Mouse (Mus musculus): ENCODE measurements around the gene Olfr1396. TPM values are rescaled to one million over a fixed set of nuclear protein-coding genes. Genes with fewer than 3 reads are reported as not detected.
"Not testable (repeated sequence)": the region's sequence is repeated elsewhere in the genome, so short reads cannot be mapped to it uniquely, and the experiment has no call there.

Gene Olfr1396
- total and polyA plus RNA-seq, 2 experiments from 2014 or later, result not detected

GRCm38 (mm10) chr11:49077012-49077411 lies 37.7 kb downstream of the Olfr1396 start:
- Histone ChIP-seq H3K27ac (no peak overlapping the region), H3K4me1 (ENCODE audit: insufficient read depth, low read length) (no peaks in the 10 kb centered on the region), H3K27me3 (ENCODE audit: insufficient read depth, low read length) (no peaks in the 10 kb centered on the region), H3K9ac (replicated peaks; ENCODE audit: low read length) (no peak overlapping the region), H3K9me3 (ENCODE audit: low read length) (no peaks in the 10 kb centered on the region), H3K4me2 (ENCODE audit: low read depth, low read length) (no peak overlapping the region), H3K36me3 (ENCODE audit: insufficient read depth, low read length) (no peaks in the 10 kb centered on the region), H3K4me3 (ENCODE audit: low read length) (no peak overlapping the region)
- ATAC-seq (no peak), DNase-seq (ENCODE audit: low spot score) (no peak)
- WGBS, result 72% methylated on average over 1 of the region's 1 CpGs
- TF ChIP-seq CTCF (IDR thresholded peaks at IDR 0.05; ENCODE audit: low read depth), result no peak

GRCm38 (mm10) chr11:49076001-49076757 lies 38.5 kb downstream of the Olfr1396 start, which contains the start of gene Ifi47:
Gene Ifi47, plus strand, starts transcription at chr11:49076587.
- WGBS, result 74% methylated on average over 6 of the region's 6 CpGs

GRCm38 (mm10) chr11:49068358-49068757 lies 46.3 kb downstream of the Olfr1396 start:
- no peak for ATAC-seq
- H3K36me3 ChIP-seq (ENCODE audit: insufficient read depth, low read length), result no peaks in the 10 kb centered on the region
- 89% methylated on average over 1 of the region's 1 CpGs for WGBS

More at GRCm38 (mm10) chr11:49076001-49076757, 38.5 kb downstream of the Olfr1396 start, which contains the start of gene Ifi47:
- not testable (repeated sequence) for H3K36me3 ChIP-seq (ENCODE audit: insufficient read depth, low read length); H3K27me3 ChIP-seq (ENCODE audit: insufficient read depth, low read length); H3K27ac ChIP-seq; H3K4me2 ChIP-seq (ENCODE audit: low read depth, low read length); H3K9me3 ChIP-seq (ENCODE audit: low read length); H3K4me3 ChIP-seq (ENCODE audit: low read length); H3K4me1 ChIP-seq (ENCODE audit: insufficient read depth, low read length); H3K9ac ChIP-seq (replicated peaks; ENCODE audit: low read length); ATAC-seq; DNase-seq (ENCODE audit: low spot score)

GRCm38 (mm10) chr11:49063713-49064469 lies 50.8 kb downstream of the Olfr1396 start, which contains the start of gene Tgtp2:
Gene Tgtp2, minus strand, starts transcription at chr11:49064206.
- not testable (repeated sequence) for H3K4me2 ChIP-seq (ENCODE audit: low read depth, low read length); DNase-seq (ENCODE audit: low spot score); ATAC-seq; H3K27me3 ChIP-seq (ENCODE audit: insufficient read depth, low read length); H3K4me1 ChIP-seq (ENCODE audit: insufficient read depth, low read length); H3K9ac ChIP-seq (replicated peaks; ENCODE audit: low read length); H3K36me3 ChIP-seq (ENCODE audit: insufficient read depth, low read length); H3K4me3 ChIP-seq (ENCODE audit: low read length); H3K27ac ChIP-seq; H3K9me3 ChIP-seq (ENCODE audit: low read length)
- 83% methylated on average over 5 of the region's 5 CpGs for WGBS

More at GRCm38 (mm10) chr11:49068358-49068757, 46.3 kb downstream of the Olfr1396 start:
- Histone ChIP-seq H3K4me2 (ENCODE audit: low read depth, low read length) (no peak overlapping the region), H3K27me3 (ENCODE audit: insufficient read depth, low read length) (no peaks in the 10 kb centered on the region), H3K9ac (replicated peaks; ENCODE audit: low read length) (no peak overlapping the region), H3K4me3 (ENCODE audit: low read length) (no peak overlapping the region), H3K27ac (no peak overlapping the region), H3K9me3 (ENCODE audit: low read length) (no peaks in the 10 kb centered on the region), H3K4me1 (ENCODE audit: insufficient read depth, low read length) (no peaks in the 10 kb centered on the region)
- no peak for TF ChIP-seq CTCF (IDR thresholded peaks at IDR 0.05; ENCODE audit: low read depth)
- no peak for DNase-seq (ENCODE audit: low spot score)

GRCm38 (mm10) chr11:49061865-49062264 lies 52.8 kb downstream of the Olfr1396 start:
- not testable (repeated sequence) for H3K4me3 ChIP-seq (ENCODE audit: low read length); H3K9ac ChIP-seq (replicated peaks; ENCODE audit: low read length); H3K27me3 ChIP-seq (ENCODE audit: insufficient read depth, low read length); H3K4me2 ChIP-seq (ENCODE audit: low read depth, low read length); H3K27ac ChIP-seq; H3K36me3 ChIP-seq (ENCODE audit: insufficient read depth, low read length); ATAC-seq; H3K9me3 ChIP-seq (ENCODE audit: low read length); DNase-seq (ENCODE audit: low spot score); H3K4me1 ChIP-seq (ENCODE audit: insufficient read depth, low read length)
- 77% methylated on average over 2 of the region's 2 CpGs for WGBS

GRCm38 (mm10) chr11:49060061-49060460 lies 54.6 kb downstream of the Olfr1396 start:
- not testable (repeated sequence) for H3K4me1 ChIP-seq (ENCODE audit: insufficient read depth, low read length); H3K9ac ChIP-seq (replicated peaks; ENCODE audit: low read length); ATAC-seq; H3K36me3 ChIP-seq (ENCODE audit: insufficient read depth, low read length); H3K4me3 ChIP-seq (ENCODE audit: low read length); DNase-seq (ENCODE audit: low spot score); H3K4me2 ChIP-seq (ENCODE audit: low read depth, low read length); H3K27me3 ChIP-seq (ENCODE audit: insufficient read depth, low read length); H3K9me3 ChIP-seq (ENCODE audit: low read length); H3K27ac ChIP-seq
- WGBS, result 37% methylated on average over 2 of the region's 3 CpGs

Other genes starting within 250 kb of the Olfr1396 start
- 5.8 and 6.0 TPM in 2 replicates for gene Irgm1, start 243.2 kb downstream of the Olfr1396 start, total RNA-seq (2014; rRNA removed)
- 6.3 and 8.2 TPM in 2 replicates for gene Irgm1, start 243.2 kb downstream of the Olfr1396 start, polyA plus RNA-seq (2015; fragmentation: Nextera tagmentation; extraction: Ambion mirVana)
- gene Gm5431, start 212.7 kb downstream of the Olfr1396 start, total RNA-seq (2014; rRNA removed), result 0.10 and 0.18 TPM in 2 replicates
- 0.08 and 0.28 TPM in 2 replicates for gene Gm5431, start 212.7 kb downstream of the Olfr1396 start, polyA plus RNA-seq (2015; fragmentation: Nextera tagmentation; extraction: Ambion mirVana)
- 0.32 and 0.37 TPM in 2 replicates for gene Psme2b, start 168.7 kb downstream of the Olfr1396 start, total RNA-seq (2014; rRNA removed)
- gene Psme2b, start 168.7 kb downstream of the Olfr1396 start, polyA plus RNA-seq (2015; fragmentation: Nextera tagmentation; extraction: Ambion mirVana), result 1.4 and 1.7 TPM in 2 replicates
- gene Olfr56, start 136.0 kb downstream of the Olfr1396 start, total RNA-seq (2014; rRNA removed), result 0.16 TPM in 1 of 2 replicates, not detected in the other
- 0.08 TPM in 1 of 2 replicates, not detected in the other for gene Olfr56, start 136.0 kb downstream of the Olfr1396 start, polyA plus RNA-seq (2015; fragmentation: Nextera tagmentation; extraction: Ambion mirVana)
- 0.75 and 0.84 TPM in 2 replicates for gene 9930111J21Rik1, start 135.5 kb downstream of the Olfr1396 start, total RNA-seq (2014; rRNA removed)
- 0.20 and 0.40 TPM in 2 replicates for gene 9930111J21Rik1, start 135.5 kb downstream of the Olfr1396 start, polyA plus RNA-seq (2015; fragmentation: Nextera tagmentation; extraction: Ambion mirVana)
- gene Gm12185, start 122.6 kb downstream of the Olfr1396 start, total RNA-seq (2014; rRNA removed), result not detected in 2 replicates
- gene Gm12185, start 122.6 kb downstream of the Olfr1396 start, polyA plus RNA-seq (2015; fragmentation: Nextera tagmentation; extraction: Ambion mirVana), result 0.24 TPM in 1 of 2 replicates, not detected in the other
- gene Tgtp1, start 120.7 kb downstream of the Olfr1396 start, total RNA-seq (2014; rRNA removed), result not detected in 2 replicates
- gene Tgtp1, start 120.7 kb downstream of the Olfr1396 start, polyA plus RNA-seq (2015; fragmentation: Nextera tagmentation; extraction: Ambion mirVana), result 0.09 and 0.35 TPM in 2 replicates
- 0.78 and 1.7 TPM in 2 replicates for gene 9930111J21Rik2, start 63.6 kb downstream of the Olfr1396 start, total RNA-seq (2014; rRNA removed)
- 0.16 and 0.49 TPM in 2 replicates for gene 9930111J21Rik2, start 63.6 kb downstream of the Olfr1396 start, polyA plus RNA-seq (2015; fragmentation: Nextera tagmentation; extraction: Ambion mirVana)
- gene Tgtp2, start 50.7 kb downstream of the Olfr1396 start, total RNA-seq (2014; rRNA removed), result not detected in 2 replicates
- 0.20 and 0.52 TPM in 2 replicates for gene Tgtp2, start 50.7 kb downstream of the Olfr1396 start, polyA plus RNA-seq (2015; fragmentation: Nextera tagmentation; extraction: Ambion mirVana)
- gene Ifi47, start 38.3 kb downstream of the Olfr1396 start, total RNA-seq (2014; rRNA removed), result 0.68 TPM in 1 of 2 replicates, not detected in the other
- 1.2 and 1.6 TPM in 2 replicates for gene Ifi47, start 38.3 kb downstream of the Olfr1396 start, polyA plus RNA-seq (2015; fragmentation: Nextera tagmentation; extraction: Ambion mirVana)
- not detected in 2 replicates for gene Olfr1395, start 27.4 kb upstream of the Olfr1396 start, total RNA-seq (2014; rRNA removed)
- gene Olfr1395, start 27.4 kb upstream of the Olfr1396 start, polyA plus RNA-seq (2015; fragmentation: Nextera tagmentation; extraction: Ambion mirVana), result not detected in 2 replicates
- not detected in 2 replicates for gene Olfr1394, start 39.5 kb upstream of the Olfr1396 start, total RNA-seq (2014; rRNA removed)
- gene Olfr1394, start 39.5 kb upstream of the Olfr1396 start, polyA plus RNA-seq (2015; fragmentation: Nextera tagmentation; extraction: Ambion mirVana), result not detected in 2 replicates
- gene Btnl9, start 72.3 kb upstream of the Olfr1396 start, total RNA-seq (2014; rRNA removed), result 0.37 TPM in 1 of 2 replicates, not detected in the other
- gene Btnl9, start 72.3 kb upstream of the Olfr1396 start, polyA plus RNA-seq (2015; fragmentation: Nextera tagmentation; extraction: Ambion mirVana), result 0.39 and 0.50 TPM in 2 replicates
- gene Zfp62, start 88.4 kb upstream of the Olfr1396 start, total RNA-seq (2014; rRNA removed), result 20.2 and 25.0 TPM in 2 replicates
- 25.7 and 25.8 TPM in 2 replicates for gene Zfp62, start 88.4 kb upstream of the Olfr1396 start, polyA plus RNA-seq (2015; fragmentation: Nextera tagmentation; extraction: Ambion mirVana)
- 87.4 and 109 TPM in 2 replicates for gene Mgat1, start 129.3 kb upstream of the Olfr1396 start, total RNA-seq (2014; rRNA removed)
- gene Mgat1, start 129.3 kb upstream of the Olfr1396 start, polyA plus RNA-seq (2015; fragmentation: Nextera tagmentation; extraction: Ambion mirVana), result 33.6 and 35.3 TPM in 2 replicates
- 0.86 TPM in 1 of 2 replicates, not detected in the other for gene Olfr1393, start 163.4 kb upstream of the Olfr1396 start, total RNA-seq (2014; rRNA removed)
- gene Olfr1393, start 163.4 kb upstream of the Olfr1396 start, polyA plus RNA-seq (2015; fragmentation: Nextera tagmentation; extraction: Ambion mirVana), result 0.10 and 0.13 TPM in 2 replicates
- gene Olfr1392, start 170.4 kb upstream of the Olfr1396 start, total RNA-seq (2014; rRNA removed), result not detected in 2 replicates
- gene Olfr1392, start 170.4 kb upstream of the Olfr1396 start, polyA plus RNA-seq (2015; fragmentation: Nextera tagmentation; extraction: Ambion mirVana), result not detected in 2 replicates
- not detected in 2 replicates for gene Olfr10, start 189.9 kb upstream of the Olfr1396 start, total RNA-seq (2014; rRNA removed)
- gene Olfr10, start 189.9 kb upstream of the Olfr1396 start, polyA plus RNA-seq (2015; fragmentation: Nextera tagmentation; extraction: Ambion mirVana), result not detected in 2 replicates
- gene Olfr1391, start 207.9 kb upstream of the Olfr1396 start, total RNA-seq (2014; rRNA removed), result not detected in 2 replicates
- not detected in 2 replicates for gene Olfr1391, start 207.9 kb upstream of the Olfr1396 start, polyA plus RNA-seq (2015; fragmentation: Nextera tagmentation; extraction: Ambion mirVana)
- gene Olfr1390, start 220.3 kb upstream of the Olfr1396 start, total RNA-seq (2014; rRNA removed), result not detected in 2 replicates
- gene Olfr1390, start 220.3 kb upstream of the Olfr1396 start, polyA plus RNA-seq (2015; fragmentation: Nextera tagmentation; extraction: Ambion mirVana), result not detected in 2 replicates

Data from hindbrain, postnatal 0 days (tissue).